23 mouse cellular contexts compared by ENCODE assay signal in genomic region chr5:115100473-115100872, GRCm38 (mm10). TPM values are rescaled to one million over a fixed set of nuclear protein-coding genes. Genes with fewer than 3 reads are reported as not detected.
DNase-seq lines count a peak whose midpoint lies in the region; ATAC-seq and TF ChIP-seq lines count a peak whose summit lies in the region.
"Had no signal": no experiment of that assay in that cellular context is flagged by ENCODE, and none has a peak within 500 bp of the region (broad histone marks: within the 10 kb centered on the region; RNA-seq: fewer than 3 reads in every experiment).

No protein-coding gene starts in this region.

- H3K79me2 ChIP-seq in liver, adult 2 months (ENCODE audit: control insufficient read depth, insufficient read depth, low read length) = no peaks in the 10 kb centered on the region

- no peak overlapping the region for H3K9ac ChIP-seq in liver, adult 2 months (ENCODE audit: low read depth, low read length)
- no peak overlapping the region for H3K9ac ChIP-seq in intestine, postnatal 0 days (ENCODE audit: low read depth, low read length)
- H3K9ac ChIP-seq in kidney, embryonic 14.5 days (ENCODE audit: low read depth, low read length) = no peak overlapping the region
- H3K9ac ChIP-seq: forebrain, embryonic 12.5 days; heart, embryonic 13.5 days; hindbrain, embryonic 12.5 days had no signal

- TF ChIP-seq POLR2A in liver, adult 2 months (IDR thresholded peaks at IDR 0.05; ENCODE audit: extremely low read depth, insufficient read depth, low read length) = no peak

- H3K4me2 ChIP-seq in intestine, postnatal 0 days (replicated peaks; ENCODE audit: low read depth) = no peak overlapping the region
- H3K4me2 ChIP-seq in kidney, embryonic 14.5 days (replicated peaks; ENCODE audit: low read depth, low read length) = no peak overlapping the region
- H3K4me2 ChIP-seq: forebrain, embryonic 12.5 days; heart, embryonic 13.5 days; hindbrain, embryonic 12.5 days had no signal

- peak overlapping the region; percentile 78 for H3K27ac ChIP-seq in liver, adult 2 months (replicated peaks; ENCODE audit: insufficient read depth, low read depth, low read length)
- H3K27ac ChIP-seq in intestine, postnatal 0 days (ENCODE audit: low read depth, low read length) = peak overlapping the region; percentile 46
- no peak overlapping the region for H3K27ac ChIP-seq in kidney, embryonic 14.5 days (ENCODE audit: low read depth, low read length)
- H3K27ac ChIP-seq: forebrain, embryonic 12.5 days; heart, embryonic 13.5 days; hindbrain, embryonic 12.5 days; hindbrain, postnatal 0 days had no signal

- H3K4me1 ChIP-seq in liver, adult 2 months (ENCODE audit: control insufficient read depth, insufficient read depth, low read length) = peaks cover 29% of the 10 kb centered on the region
- H3K4me1 ChIP-seq in intestine, postnatal 0 days (replicated peaks; ENCODE audit: control insufficient read depth, insufficient read depth, low read length) = no peaks in the 10 kb centered on the region
- H3K4me1 ChIP-seq in kidney, embryonic 14.5 days (ENCODE audit: control insufficient read depth, insufficient read depth, low read length) = no peaks in the 10 kb centered on the region
- H3K4me1 ChIP-seq: forebrain, embryonic 12.5 days; heart, embryonic 13.5 days; hindbrain, embryonic 12.5 days had no signal

- no peak overlapping the region for H3K4me3 ChIP-seq in liver, adult 2 months (ENCODE audit: insufficient read depth, low read depth, low read length)
- no peak overlapping the region for H3K4me3 ChIP-seq in intestine, postnatal 0 days (ENCODE audit: low read depth, low read length)
- no peak overlapping the region for H3K4me3 ChIP-seq in kidney, embryonic 14.5 days (ENCODE audit: low read length)
- H3K4me3 ChIP-seq: forebrain, embryonic 12.5 days; heart, embryonic 13.5 days; hindbrain, embryonic 12.5 days had no signal

- 25% methylated on average over 6 of the region's 6 CpGs for WGBS in liver, adult 2 months
- 57% methylated on average over 6 of the region's 6 CpGs for WGBS in intestine, postnatal 0 days
- 75% methylated on average over 6 of the region's 6 CpGs for WGBS in kidney, embryonic 14.5 days

- DNase-seq in heart, adult 11 months = peak; percentile 86
- DNase-seq in heart, postnatal 4 days = no peak
- DNase-seq in liver, adult 2 months (ENCODE audit: extremely low read depth, low read depth, low spot score) = peak; percentile 91
- DNase-seq in liver (no peak), adipocyte (ENCODE audit: low spot score) (peak; percentile 56)
- no peak for DNase-seq in right cerebral cortex, adult 2 months (ENCODE audit: low spot score in 2 of 2)
- DNase-seq: cerebellum, adult 2 months; cerebellum, postnatal 10 days; gastrocnemius, postnatal 25 days; heart, postnatal 36 days had no signal

- no peaks in the 10 kb centered on the region for H3K9me3 ChIP-seq in intestine, postnatal 0 days (ENCODE audit: control insufficient read depth)
- H3K9me3 ChIP-seq in kidney, embryonic 14.5 days (ENCODE audit: control insufficient read depth, low read length) = no peaks in the 10 kb centered on the region
- H3K9me3 ChIP-seq: forebrain, embryonic 12.5 days; heart, embryonic 13.5 days; hindbrain, embryonic 12.5 days had no signal

- no peak for TF ChIP-seq CTCF in liver, adult 2 months (IDR thresholded peaks at IDR 0.05; ENCODE audit: low read depth, low read length)
- TF ChIP-seq CTCF in intestine, postnatal 0 days (IDR thresholded peaks at IDR 0.05; ENCODE audit: low read depth) = no peak

- H3K27me3 ChIP-seq in liver, adult 2 months (ENCODE audit: control insufficient read depth, insufficient read depth, low read length) = no peaks in the 10 kb centered on the region
- H3K27me3 ChIP-seq in intestine, postnatal 0 days (replicated peaks; ENCODE audit: control insufficient read depth, insufficient read depth, low read length) = no peaks in the 10 kb centered on the region
- no peaks in the 10 kb centered on the region for H3K27me3 ChIP-seq in kidney, embryonic 14.5 days (ENCODE audit: control insufficient read depth, insufficient read depth, low read length)
- H3K27me3 ChIP-seq: CH12.LX; forebrain, embryonic 12.5 days; heart, embryonic 13.5 days; hindbrain, embryonic 12.5 days; Patski had no signal

- ATAC-seq in intestine, postnatal 0 days = peak; percentile 62
- no peak for ATAC-seq in kidney, embryonic 14.5 days (ENCODE audit: low FRiP score, low TSS enrichment)
- ATAC-seq: activated CD4-positive, CD25-positive, alpha-beta regulatory T cell, adult 4 months; forebrain, embryonic 16.5 days; hindbrain, postnatal 0 days; Patski had no signal

- peaks cover 4% of the 10 kb centered on the region; the same call in 1 of the 2 replicates for H3K36me3 ChIP-seq in liver, adult 2 months (ENCODE audit: control insufficient read depth, insufficient read depth, low read length)
- H3K36me3 ChIP-seq in intestine, postnatal 0 days (ENCODE audit: control insufficient read depth, insufficient read depth) = peaks cover 48% of the 10 kb centered on the region
- H3K36me3 ChIP-seq in kidney, embryonic 14.5 days (ENCODE audit: control insufficient read depth, insufficient read depth, low read length) = peaks cover 53% of the 10 kb centered on the region

RNA-seq across cellular contexts. Expression of gene Gm10401, which starts 2.4 kb away (rescaled TPM):
- not detected for total RNA-seq in heart, postnatal 4 days (2021)
- not detected in 2 replicates for total RNA-seq in liver, adult 2 months (2014; rRNA removed)
- 0.17 TPM in 1 of 2 replicates, not detected in the other for polyA plus RNA-seq in liver, adult 2 months (2012; rRNA removed)
- 13.8 and 17.0 TPM in 2 replicates for polyA plus RNA-seq in intestine, postnatal 0 days (2015; fragmentation: Nextera tagmentation; extraction: Ambion mirVana)
- 54.5 and 60.9 TPM in 2 replicates for polyA plus RNA-seq in kidney, embryonic 14.5 days (2014; fragmentation: Nextera tagmentation; extraction: Ambion mirVana)
- total RNA-seq: adrenal gland, adult 2 months; adrenal gland, postnatal 25 days; gastrocnemius, postnatal 25 days; heart, postnatal 36 days; hindbrain, postnatal 0 days had no signal
- polyA plus RNA-seq: adrenal gland, adult 2 months; cerebellum, adult 2 months; frontal cortex, adult 2 months; Patski had no signal

RNA-seq across cellular contexts. Expression of gene Acads, which starts 18.7 kb away (rescaled TPM):
- total RNA-seq in heart, postnatal 4 days (2021) = 100 to 1,000 TPM; 153 to 165 TPM
- 140 and 143 TPM in 2 replicates for total RNA-seq in liver, adult 2 months (2014; rRNA removed)
- 255 and 293 TPM in 2 replicates for polyA plus RNA-seq in liver, adult 2 months (2012; rRNA removed)
- 100 and 113 TPM in 2 replicates for polyA plus RNA-seq in intestine, postnatal 0 days (2015; fragmentation: Nextera tagmentation; extraction: Ambion mirVana)
- polyA plus RNA-seq in kidney, embryonic 14.5 days (2014; fragmentation: Nextera tagmentation; extraction: Ambion mirVana) = 54.2 and 68.5 TPM in 2 replicates

RNA-seq across cellular contexts. Expression of gene Unc119b, which starts 34.3 kb away (rescaled TPM):
- total RNA-seq in heart, postnatal 4 days (2021) = 10 to 100 TPM; 21.7 to 25.9 TPM
- total RNA-seq in liver, adult 2 months (2014; rRNA removed) = 12.5 and 17.3 TPM in 2 replicates
- 29.4 and 32.0 TPM in 2 replicates for polyA plus RNA-seq in liver, adult 2 months (2012; rRNA removed)
- 10.1 and 12.2 TPM in 2 replicates for polyA plus RNA-seq in intestine, postnatal 0 days (2015; fragmentation: Nextera tagmentation; extraction: Ambion mirVana)
- polyA plus RNA-seq in kidney, embryonic 14.5 days (2014; fragmentation: Nextera tagmentation; extraction: Ambion mirVana) = 26.3 and 50.3 TPM in 2 replicates

RNA-seq across cellular contexts. Expression of gene Mlec, which starts 57.5 kb away (rescaled TPM):
- total RNA-seq in heart, postnatal 4 days (2021) = 100 to 1,000 TPM; 104 to 111 TPM
- total RNA-seq in liver, adult 2 months (2014; rRNA removed) = 33.7 and 44.7 TPM in 2 replicates
- polyA plus RNA-seq in liver, adult 2 months (2012; rRNA removed) = 40.8 and 41.8 TPM in 2 replicates
- 56.7 and 59.7 TPM in 2 replicates for polyA plus RNA-seq in intestine, postnatal 0 days (2015; fragmentation: Nextera tagmentation; extraction: Ambion mirVana)
- 57.8 and 75.5 TPM in 2 replicates for polyA plus RNA-seq in kidney, embryonic 14.5 days (2014; fragmentation: Nextera tagmentation; extraction: Ambion mirVana)

Comparison
In these comparisons a context has a peak if more than half of its experiments do, and no peak if none do; other contexts are left out.
1. DNase-seq: peak in heart, adult 11 months (single experiment), liver, adult 2 months (single experiment) and adipocyte (single experiment); none in heart, postnatal 4 days (single experiment), liver (single experiment) and right cerebral cortex, adult 2 months (0 of 2).
2. RNA of gene Gm10401, which starts 2.4 kb away (polyA plus RNA-seq): 54.5 to 60.9 TPM in kidney, embryonic 14.5 days and 13.8 to 17.0 TPM in intestine, postnatal 0 days; 0.17 TPM in liver, adult 2 months; every median in the first group is over 10 times any median in the second.